Mouse (Mus musculus) CH12.LX (cell line): ENCODE data around the gene Sec1. TPM values are rescaled to one million over a fixed set of nuclear protein-coding genes. Genes with fewer than 3 reads are reported as not detected.
"Not testable (repeated sequence)": the region's sequence is repeated elsewhere in the genome, so short reads cannot be mapped to it uniquely, and the experiment has no call there.

Experiments
- DNase-seq: peaks from one replicate; pipeline ENCODE4 v3.0.0-alpha.2; 2013; ENCODE audit errors: extremely low read depth
- H3K27ac ChIP-seq: 2 replicates; pipeline ENCODE4 v1.5.1; 2012; ENCODE audit warnings: low read depth, mild to moderate bottlenecking, control low read depth, moderate library complexity; ENCODE audit not compliant: insufficient read depth
- H3K27me3 ChIP-seq: replicated peaks from 2 replicates; pipeline ENCODE3; 2012; ENCODE audit warnings: inconsistent platforms
- H3K36me3 ChIP-seq, 2 experiments: replicated peaks in 1 of 2; 2 replicates each; pipeline versions ENCODE3 to v1.6.1; 2012; ENCODE audit warnings: inconsistent platforms in 1 of 2, low read length in 1 of 2, mild to moderate bottlenecking in 1 of 2, mixed read lengths in 1 of 2, moderate library complexity in 1 of 2; ENCODE audit not compliant: control insufficient read depth in 1 of 2, insufficient read depth in 1 of 2
- H3K4me1 ChIP-seq, 2 experiments: 2 replicates each; pipeline ENCODE4 v1.6.1; 2012; ENCODE audit warnings: inconsistent platforms in 1 of 2, moderate library complexity in 1 of 2; ENCODE audit not compliant: insufficient read depth in 2 of 2, control insufficient read depth in 1 of 2
- H3K4me2 ChIP-seq: 2 replicates; pipeline ENCODE4 v1.6.1; 2012; ENCODE audit warnings: low read depth, mild to moderate bottlenecking, control low read depth; ENCODE audit not compliant: poor library complexity, insufficient read depth, severe bottlenecking
- H3K4me3 ChIP-seq, 3 experiments: fragments of 150-350 bp in 1 of 3; sonication (generic) in 1 of 3; replicated peaks in 1 of 3; 2 replicates each; pipeline versions ENCODE3 to v1.5.1; 2011 to 2012; ENCODE audit warnings: low read depth in 2 of 3, low read length in 2 of 3, mild to moderate bottlenecking in 2 of 3, moderate library complexity in 2 of 3, control low read depth in 1 of 3, improper control_type of control experiment in 1 of 3, inconsistent platforms in 1 of 3, mixed read lengths in 1 of 3; ENCODE audit not compliant: poor library complexity in 1 of 3
- H3K79me2 ChIP-seq: replicated peaks from 2 replicates; pipeline ENCODE4 v1.6.1; 2012; ENCODE audit warnings: mild to moderate bottlenecking, moderate library complexity; ENCODE audit not compliant: control insufficient read depth, poor library complexity, insufficient read depth, severe bottlenecking; ENCODE audit errors: extremely low read depth
- H3K9ac ChIP-seq: 2 replicates; pipeline ENCODE4 v1.6.1; 2012; ENCODE audit warnings: low read depth, mild to moderate bottlenecking, control low read depth, moderate library complexity; ENCODE audit not compliant: insufficient read depth
- H3K9me3 ChIP-seq: replicated peaks from 2 replicates; pipeline ENCODE3; 2012; ENCODE audit warnings: low read length, inconsistent platforms, mixed read lengths
- CHD2 ChIP-seq: IDR thresholded peaks from 2 replicates; pipeline ENCODE4 v1.6.1; 2011; ENCODE audit warnings: low read length, improper control_type of control experiment
- ELF1 ChIP-seq: IDR thresholded peaks from 2 replicates; pipeline ENCODE4 v1.6.1; 2014; ENCODE audit warnings: low read depth, mild to moderate bottlenecking, inconsistent platforms, low read length, improper control_type of control experiment
- IRF4 ChIP-seq: IDR thresholded peaks from 2 replicates; pipeline ENCODE4 v1.6.1; 2014; ENCODE audit warnings: low read depth, mild to moderate bottlenecking, inconsistent platforms, low read length, improper control_type of control experiment
- JUND ChIP-seq: conservative IDR thresholded peaks from 2 replicates; pipeline ENCODE4 v1.6.1; 2011; ENCODE audit warnings: low read depth, low read length, improper control_type of control experiment
- KAT2A ChIP-seq: IDR thresholded peaks from 2 replicates; pipeline ENCODE4 v1.6.1; 2012; ENCODE audit warnings: low read length, improper control_type of control experiment, inconsistent platforms; ENCODE audit not compliant: insufficient replicate concordance
- MAFK ChIP-seq: IDR thresholded peaks from 2 replicates; pipeline ENCODE4 v1.6.1; 2011; ENCODE audit warnings: low read length, improper control_type of control experiment; ENCODE audit not compliant: insufficient replicate concordance
- MAX ChIP-seq: IDR thresholded peaks from 2 replicates; pipeline ENCODE4 v1.6.1; 2011; ENCODE audit warnings: low read length, improper control_type of control experiment
- MAZ ChIP-seq: IDR thresholded peaks from 2 replicates; pipeline ENCODE4 v1.6.1; 2012; ENCODE audit warnings: low read depth, mild to moderate bottlenecking, inconsistent platforms, low read length, improper control_type of control experiment, moderate library complexity
- MYC ChIP-seq: IDR thresholded peaks from 2 replicates; pipeline ENCODE4 v1.6.1; 2011; ENCODE audit warnings: low read depth, mild to moderate bottlenecking, improper control_type of control experiment, low read length
- NRF1 ChIP-seq: IDR thresholded peaks from 2 replicates; pipeline ENCODE4 v1.6.1; 2014; ENCODE audit warnings: low read depth, mild to moderate bottlenecking, inconsistent platforms, low read length, improper control_type of control experiment, moderate library complexity
- POLR2A ChIP-seq: IDR thresholded peaks from 2 replicates; pipeline ENCODE4 v1.6.1; 2011; ENCODE audit warnings: low read depth, mild to moderate bottlenecking, improper control_type of control experiment, low read length
- RCOR1 ChIP-seq: conservative IDR thresholded peaks from 2 replicates; pipeline ENCODE4 v1.6.1; 2012; ENCODE audit warnings: low read depth, mild to moderate bottlenecking, inconsistent platforms, low read length, improper control_type of control experiment
- UBTF ChIP-seq: IDR thresholded peaks from 2 replicates; pipeline ENCODE4 v1.6.1; 2012; ENCODE audit warnings: low read depth, mild to moderate bottlenecking, inconsistent platforms, low read length, improper control_type of control experiment, moderate library complexity
- USF1 ChIP-seq: IDR thresholded peaks from 2 replicates; pipeline ENCODE4 v1.6.1; 2014; ENCODE audit warnings: low read depth, mild to moderate bottlenecking, inconsistent platforms, low read length, improper control_type of control experiment
- USF2 ChIP-seq: conservative IDR thresholded peaks from 2 replicates; pipeline ENCODE4 v1.6.1; 2011; ENCODE audit warnings: low read depth, low read length, improper control_type of control experiment
- ZNF384 ChIP-seq: IDR thresholded peaks from 2 replicates; pipeline ENCODE4 v1.6.1; 2012; ENCODE audit warnings: low read depth, low read length, improper control_type of control experiment, inconsistent platforms
- dilution Hi-C: fragments of 300-500 bp; cut with MboI; formaldehyde crosslinking; loops from 2 replicates; pipeline ENCODE4 v1.14.3; 2020; ENCODE audit warnings: low sequenced_read_pairs; ENCODE audit not compliant: extremely low pct_unique_long_range_greater_than_20kb, extremely low pct_ligation_motif_present
- in situ Hi-C: fragments of 300-500 bp; cut with MboI; formaldehyde crosslinking; loops from 3 replicates; pipeline ENCODE4 v1.14.3; 2019; ENCODE audit warnings: low sequenced_read_pairs, low pct_ligation_motif_present, low pct_unique_long_range_greater_than_20kb, mixed read lengths
- polyA plus RNA-seq: library from polyadenylated mRNA; unstranded; fragments of >175 nt; gene quantifications from 2 replicates; pipeline ENCODE4 v1.2.1, GENCODE M21; 2012; ENCODE audit warnings: low read depth; ENCODE audit not compliant: insufficient read length
- total RNA-seq, 2 experiments: library from RNA; depleted of rRNA; stranded (reverse); fragments of 300-350 nt in 1 of 2; fragments of >200 nt in 1 of 2; gene quantifications; 2 replicates each; pipeline ENCODE4 v1.2.3; 2012 to 2014

Gene Sec1
- total and polyA plus RNA-seq, 3 experiments, result 0.08 to 0.33 (median 0.26) TPM

DNA sequence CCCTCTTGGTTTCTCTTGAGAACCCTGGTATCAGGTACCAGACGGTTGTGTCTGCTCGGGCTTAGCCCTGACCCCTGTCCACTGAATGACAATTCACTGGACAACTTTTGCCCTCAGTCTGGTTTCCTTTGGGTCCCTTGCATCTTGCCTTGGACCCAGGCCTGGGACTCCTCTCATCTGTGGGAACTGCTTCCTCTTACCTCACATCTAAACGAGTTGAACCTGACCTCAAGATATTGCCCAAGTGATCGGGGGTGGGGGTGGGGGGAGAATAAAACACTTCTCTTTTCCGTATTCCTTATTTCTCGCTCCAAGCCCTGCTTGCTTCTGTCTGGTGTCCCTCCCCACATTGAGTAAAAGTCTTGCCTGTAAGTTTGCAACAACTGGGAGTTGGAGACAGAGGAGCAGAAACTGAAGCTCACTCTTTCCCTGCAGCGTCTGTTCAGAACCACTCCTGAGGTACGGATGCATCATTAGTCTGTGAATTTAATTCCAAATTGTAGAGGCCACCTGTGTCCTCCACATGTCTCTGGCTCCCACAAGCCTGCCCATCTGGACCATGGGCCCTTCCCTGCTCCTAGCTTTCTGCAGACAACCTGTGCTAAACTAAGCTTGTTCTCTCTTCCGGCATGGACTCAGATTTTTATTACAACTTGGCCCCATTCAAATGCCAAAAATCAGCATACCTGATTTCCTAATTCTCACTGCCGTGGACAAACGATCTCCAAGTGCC is 33.3 kb downstream of the Sec1 start:
- Histone ChIP-seq H3K36me3 (no peaks in the 10 kb centered on the region), H3K9me3 (peaks cover 13% of the 10 kb centered on the region), H3K9ac (no peak overlapping the region), H3K27ac (no peak overlapping the region), H3K4me3 (no peak overlapping the region), H3K79me2 (no peaks in the 10 kb centered on the region), H3K27me3 (peaks cover 1% of the 10 kb centered on the region), H3K4me2 (no peak overlapping the region), H3K4me1 (no peaks in the 10 kb centered on the region)
- in situ Hi-C loops (no loop called here), dilution Hi-C loops (no loop called here)
- TF ChIP-seq MAZ (no peak), RCOR1 (no peak), ELF1 (no peak), ZNF384 (no peak), MAFK (no peak), NRF1 (no peak), CHD2 (no peak)
- DNase-seq, result no peak

DNA sequence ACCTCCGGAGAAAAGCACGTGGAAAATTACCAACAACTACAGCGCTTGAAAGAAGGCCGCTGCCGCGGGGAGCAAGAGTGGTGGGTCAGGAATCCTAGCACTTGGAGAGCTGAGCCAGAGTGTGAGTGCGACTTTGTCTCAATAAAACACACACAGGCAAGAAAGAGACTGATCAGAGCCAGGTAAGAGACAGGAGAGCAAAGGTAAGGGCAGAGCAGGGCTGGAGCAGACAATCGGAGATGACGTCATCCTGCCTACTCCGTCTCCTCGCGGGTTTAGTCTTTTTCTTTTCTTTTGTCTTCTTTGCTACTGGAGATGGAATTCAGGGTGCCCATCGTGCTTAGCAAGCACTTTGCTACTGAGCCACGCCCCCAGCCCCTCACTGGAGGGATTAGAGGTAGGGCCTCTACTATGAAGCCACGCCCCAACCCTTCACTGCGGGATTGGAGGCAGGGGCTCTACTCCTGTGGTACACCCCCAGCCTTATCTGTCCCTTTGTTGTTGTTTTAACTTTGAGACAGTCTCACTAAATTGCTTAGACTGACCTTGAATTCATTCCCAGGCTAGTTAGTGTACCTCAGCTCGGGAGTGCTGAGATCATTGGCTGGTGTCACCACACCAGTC is 39.7 kb downstream of the Sec1 start:
- dilution Hi-C loops (no loop called here), in situ Hi-C loops (no loop called here)
- no peak for DNase-seq
- Histone ChIP-seq H3K27me3 (no peaks in the 10 kb centered on the region), H3K79me2 (no peaks in the 10 kb centered on the region), H3K4me3 (no peak overlapping the region), H3K9me3 (peaks cover 12% of the 10 kb centered on the region), H3K9ac (no peak overlapping the region), H3K27ac (no peak overlapping the region), H3K4me1 (no peaks in the 10 kb centered on the region), H3K4me2 (no peak overlapping the region), H3K36me3 (no peaks in the 10 kb centered on the region)
- no peak for TF ChIP-seq USF2
- no peak for TF ChIP-seq MYC
- TF ChIP-seq POLR2A, result no peak
- TF ChIP-seq KAT2A, result no peak
- no peak for TF ChIP-seq JUND
- TF ChIP-seq USF1, result no peak
- TF ChIP-seq IRF4, result no peak
- TF ChIP-seq MAX, result no peak
- no peak for TF ChIP-seq NRF1
- TF ChIP-seq UBTF, result no peak
- TF ChIP-seq ELF1, result no peak

DNA sequence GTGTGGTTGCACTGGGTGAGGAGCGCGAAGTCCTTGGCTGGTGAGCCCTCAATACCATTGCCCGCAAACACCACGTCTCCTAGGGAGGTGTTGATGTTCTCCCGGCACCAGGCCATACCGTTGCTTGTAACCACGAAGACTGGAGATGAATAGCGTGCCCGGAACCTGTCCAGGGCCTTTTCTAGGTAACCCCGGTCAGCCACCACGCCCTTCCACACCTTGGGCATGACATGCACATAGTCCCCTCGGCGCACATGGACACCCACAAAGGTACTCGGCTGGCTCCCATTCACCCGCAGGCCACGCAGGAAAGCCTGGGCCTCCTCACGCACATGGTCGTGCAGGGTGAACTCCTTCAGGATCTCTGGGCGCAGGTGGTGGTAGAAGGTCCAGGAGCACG is 43.7 kb downstream of the Sec1 start:
- H3K79me2 ChIP-seq, in situ Hi-C loops, dilution Hi-C loops, H3K9ac ChIP-seq, H3K27ac ChIP-seq, H3K27me3 ChIP-seq, H3K36me3 ChIP-seq, H3K9me3 ChIP-seq, DNase-seq, H3K4me2 ChIP-seq, H3K4me3 ChIP-seq: not testable (repeated sequence)
- peaks cover 8 to 23% of the 10 kb centered on the region in 2 experiments for H3K4me1 ChIP-seq
